Mouse (Mus musculus) midbrain, embryonic 16.5 days (tissue): ENCODE measurements at regions not wholly inside any gene's neighbourhood (a gene's known extent, or its start where the extent isn't known, plus 50 kb on each side); places are given as distances from the start of the nearest gene placed in this dataset.
A peak's percentile ranks its signal among the peaks of the same experiment; 100 is the strongest.

Experiments used
- ATAC-seq: fragments of 200-750 bp; cut with Nextera tagmentation; 2 replicates; pipeline ENCODE4 v1.8.0; 2017; ENCODE audit warnings: moderate TSS enrichment
- H3K27ac ChIP-seq: fragments of 300-500 bp; sonication (generic); 2 replicates; pipeline ENCODE4 v1.5.1; 2014; ENCODE audit warnings: mild to moderate bottlenecking, low read length, mixed read lengths
- H3K27me3 ChIP-seq: fragments of 300-500 bp; sonication (generic); 2 replicates; pipeline ENCODE4 v1.6.1; 2014; ENCODE audit warnings: low read depth, low read length, mixed read lengths; ENCODE audit not compliant: control insufficient read depth, insufficient read depth
- H3K36me3 ChIP-seq: fragments of 300-500 bp; sonication (generic); 2 replicates; pipeline ENCODE4 v1.6.1; 2014; ENCODE audit warnings: mild to moderate bottlenecking, low read length, moderate library complexity, mixed read lengths; ENCODE audit not compliant: control insufficient read depth, insufficient read depth
- H3K4me1 ChIP-seq: fragments of 300-500 bp; sonication (generic); 2 replicates; pipeline ENCODE4 v1.6.1; 2014; ENCODE audit warnings: mild to moderate bottlenecking, low read length, mixed read lengths; ENCODE audit not compliant: control insufficient read depth, insufficient read depth
- H3K4me2 ChIP-seq: fragments of 300-500 bp; sonication (generic); 2 replicates; pipeline ENCODE4 v1.6.1; 2014; ENCODE audit warnings: mild to moderate bottlenecking, low read length, mixed read lengths
- H3K4me3 ChIP-seq: fragments of 300-500 bp; sonication (generic); 2 replicates; pipeline ENCODE4 v1.5.1; 2014; ENCODE audit warnings: low read depth, mild to moderate bottlenecking, low read length, moderate library complexity, mixed read lengths
- H3K9ac ChIP-seq: fragments of 300-500 bp; sonication (generic); 2 replicates; pipeline ENCODE4 v1.6.1; 2014; ENCODE audit warnings: low read depth, low read length, mixed read lengths
- H3K9me3 ChIP-seq: fragments of 300-500 bp; sonication (generic); replicated peaks from 2 replicates; pipeline ENCODE4 v1.6.1; 2014; ENCODE audit warnings: mild to moderate bottlenecking, low read length, mixed read lengths; ENCODE audit not compliant: control insufficient read depth, poor library complexity, severe bottlenecking
- WGBS: fragments of 180-500 bp; shearing (Covaris S2); extraction: QIAGEN DNeasy Blood & Tissue Kit; methylation state at CpG from one replicate; pipeline ENCODE4 v1.1.7; 2014; 5-methylcytosine and 5-hydroxymethylcytosine counted together

- peak overlapping the region; percentile 23; the same call in 1 of the 2 replicates for H3K9ac ChIP-seq
- no peaks in the 10 kb centered on the region for H3K36me3 ChIP-seq
- peaks cover 8% of the 10 kb centered on the region for H3K4me1 ChIP-seq
- ATAC-seq, result no peak
- peak overlapping the region; percentile 41 for H3K4me2 ChIP-seq
- no peaks in the 10 kb centered on the region for H3K9me3 ChIP-seq
- no peaks in the 10 kb centered on the region for H3K27me3 ChIP-seq
- WGBS, result 10% methylated on average over 17 of the region's 17 CpGs
- H3K27ac ChIP-seq, result peak overlapping the region; percentile 31; the same call in 1 of the 2 replicates
- no peak overlapping the region; the same call in 1 of the 2 replicates for H3K4me3 ChIP-seq
Observed at GRCm38 (mm10) chr7:135889016-135889726, 173.0 kb upstream of the Mki67 start.

GRCm38 (mm10) chr7:135898876-135899275 lies 182.7 kb upstream of the Mki67 start:
- Histone ChIP-seq H3K9me3 (no peaks in the 10 kb centered on the region), H3K36me3 (no peaks in the 10 kb centered on the region), H3K9ac (no peak overlapping the region), H3K27me3 (no peaks in the 10 kb centered on the region), H3K4me2 (no peak overlapping the region), H3K4me3 (no peak overlapping the region), H3K4me1 (no peaks in the 10 kb centered on the region; the same call in 1 of the 2 replicates), H3K27ac (no peak overlapping the region)
- ATAC-seq, result no peak
- 87% methylated on average over 2 of the region's 2 CpGs for WGBS

- Histone ChIP-seq H3K9ac (no peak overlapping the region), H3K4me2 (no peak overlapping the region), H3K36me3 (no peaks in the 10 kb centered on the region), H3K4me3 (no peak overlapping the region), H3K9me3 (no peaks in the 10 kb centered on the region), H3K4me1 (no peaks in the 10 kb centered on the region; the same call in 1 of the 2 replicates), H3K27ac (no peak overlapping the region), H3K27me3 (no peaks in the 10 kb centered on the region)
- 87% methylated on average over 5 of the region's 5 CpGs for WGBS
- ATAC-seq, result no peak
Observed at GRCm38 (mm10) chr7:135899765-135900164, 183.6 kb upstream of the Mki67 start.

DNA sequence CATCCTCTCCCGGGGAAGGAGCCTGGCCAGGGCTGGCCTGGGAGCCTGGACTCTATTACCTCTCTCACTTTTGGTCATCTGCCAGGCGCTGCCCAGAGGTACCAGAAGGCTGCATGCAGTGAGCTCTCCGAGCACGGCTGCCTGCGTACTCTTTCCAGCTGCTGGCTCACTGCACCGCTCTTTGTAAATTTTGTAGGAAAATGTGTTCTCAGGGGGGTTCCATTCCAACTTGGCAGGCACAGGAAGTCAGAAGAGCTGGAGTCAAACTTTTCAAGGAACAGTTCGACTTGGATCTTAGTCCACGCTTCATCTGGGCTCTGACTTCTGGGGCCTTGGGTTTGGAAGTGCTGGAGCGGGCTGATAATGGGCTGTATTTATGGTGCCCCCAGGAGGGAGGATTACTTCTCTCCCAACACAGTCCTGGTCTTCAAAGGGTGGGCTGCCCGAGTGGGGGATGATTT lies 184.7 kb upstream of the Mki67 start:
- Histone ChIP-seq H3K27me3 (no peaks in the 10 kb centered on the region), H3K36me3 (no peaks in the 10 kb centered on the region), H3K9me3 (no peaks in the 10 kb centered on the region), H3K4me1 (no peaks in the 10 kb centered on the region; the same call in 1 of the 2 replicates), H3K9ac (no peak overlapping the region), H3K4me2 (no peak overlapping the region), H3K4me3 (no peak overlapping the region), H3K27ac (no peak overlapping the region)
- no peak for ATAC-seq
- WGBS, result 52% methylated on average over 10 of the region's 10 CpGs

DNA sequence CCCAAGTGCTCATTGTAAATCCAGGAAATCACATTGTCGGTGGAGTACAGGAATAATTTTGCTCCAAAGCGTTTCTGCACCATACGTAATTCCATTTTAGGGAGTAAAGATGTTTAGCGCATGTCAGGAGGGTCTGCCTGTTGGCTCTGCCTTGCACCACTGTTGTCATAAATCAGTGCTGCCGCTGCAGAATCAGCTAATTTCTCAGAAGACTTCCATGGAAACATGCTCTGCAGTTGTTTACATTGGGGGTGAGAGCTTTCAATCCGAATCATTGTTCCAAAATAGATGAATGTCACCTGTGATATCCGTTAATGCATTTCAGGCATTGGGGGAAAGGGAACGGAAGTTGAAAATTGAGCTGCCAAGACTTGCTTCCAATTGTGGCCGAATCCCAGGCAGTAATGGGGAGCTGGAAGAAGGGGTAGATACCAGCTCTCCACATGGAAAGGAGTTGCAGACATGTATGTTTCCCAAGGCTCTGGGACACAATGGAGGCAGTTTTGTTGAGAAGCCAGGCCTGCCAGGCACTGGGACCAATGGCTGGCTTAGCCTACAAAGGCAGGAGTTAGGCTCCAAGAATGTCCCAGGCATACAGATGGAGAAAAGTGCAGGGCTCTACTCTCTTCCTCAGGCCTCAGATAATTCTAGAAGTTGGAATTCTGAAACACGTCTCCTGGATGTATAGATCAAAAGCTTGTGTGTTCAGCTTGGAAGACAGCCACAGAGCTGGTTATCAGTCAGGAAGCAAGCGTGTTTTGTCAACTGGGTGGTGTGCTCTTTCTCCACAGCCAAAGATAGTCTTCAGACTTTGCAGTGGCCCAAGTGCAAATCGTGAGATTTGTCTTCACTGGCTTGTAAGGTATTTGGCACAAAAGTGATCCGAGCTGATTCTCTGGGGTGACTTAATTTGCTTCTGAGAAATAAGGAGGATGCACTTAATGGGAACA lies 186.2 kb upstream of the Mki67 start:
- Histone ChIP-seq H3K9ac (no peak overlapping the region), H3K27me3 (no peaks in the 10 kb centered on the region), H3K4me3 (no peak overlapping the region), H3K4me1 (no peaks in the 10 kb centered on the region; the same call in 1 of the 2 replicates), H3K9me3 (no peaks in the 10 kb centered on the region), H3K4me2 (no peak overlapping the region), H3K36me3 (no peaks in the 10 kb centered on the region), H3K27ac (no peak overlapping the region)
- ATAC-seq, result no peak
- 87% methylated on average over 13 of the region's 13 CpGs for WGBS

DNA sequence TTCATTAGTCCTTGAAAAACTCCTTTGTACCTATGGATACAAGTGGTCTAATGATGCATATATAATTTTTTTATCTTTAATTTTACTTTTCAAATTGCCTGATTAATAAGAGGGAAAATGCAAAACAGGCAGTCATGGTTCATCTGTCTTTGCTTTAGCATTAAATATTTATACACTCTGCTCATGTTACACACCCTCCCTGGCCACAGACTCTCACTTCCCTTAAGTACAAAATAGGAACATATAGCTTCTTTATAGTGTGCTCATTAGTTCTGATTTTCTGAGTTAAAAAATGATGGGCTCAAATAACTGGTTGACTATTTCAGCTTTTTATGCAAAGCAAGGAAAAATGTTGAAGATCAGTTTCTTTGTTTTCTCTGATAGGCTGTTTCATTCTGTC lies 195.2 kb upstream of the Mki67 start:
- no peaks in the 10 kb centered on the region for H3K27me3 ChIP-seq
- no peak for ATAC-seq
- no peak overlapping the region for H3K27ac ChIP-seq
- no peak overlapping the region for H3K9ac ChIP-seq
- no peaks in the 10 kb centered on the region for H3K36me3 ChIP-seq
- H3K4me3 ChIP-seq, result no peak overlapping the region
- no peaks in the 10 kb centered on the region for H3K4me1 ChIP-seq
- no peak overlapping the region for H3K4me2 ChIP-seq
- H3K9me3 ChIP-seq, result no peaks in the 10 kb centered on the region

GRCm38 (mm10) chr7:135913923-135914634 lies 197.9 kb upstream of the Mki67 start:
- Histone ChIP-seq H3K9ac (no peak overlapping the region), H3K4me2 (no peak overlapping the region), H3K27me3 (no peaks in the 10 kb centered on the region), H3K4me3 (no peak overlapping the region), H3K27ac (no peak overlapping the region), H3K4me1 (no peaks in the 10 kb centered on the region), H3K9me3 (no peaks in the 10 kb centered on the region), H3K36me3 (no peaks in the 10 kb centered on the region)
- ATAC-seq, result no peak
- 85% methylated on average over 3 of the region's 3 CpGs for WGBS

DNA sequence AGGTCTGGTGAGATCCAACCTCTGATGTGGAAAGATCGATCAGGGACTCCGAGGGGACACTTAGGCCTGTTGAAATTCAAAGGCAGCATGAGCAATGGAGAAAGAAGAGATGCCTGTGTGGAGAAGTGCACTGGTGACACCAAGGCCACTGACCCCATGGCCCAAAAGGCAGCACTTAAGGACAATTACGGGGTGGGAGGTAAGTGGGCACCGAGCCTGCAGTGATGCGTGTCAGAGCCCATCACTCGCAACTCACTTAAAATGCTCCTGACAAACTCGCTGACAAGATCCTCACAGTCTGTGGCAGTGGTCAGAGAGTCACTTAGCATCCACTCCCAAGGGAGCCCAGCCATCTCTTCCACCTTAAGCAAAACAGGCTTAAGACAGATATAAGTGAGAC lies 207.7 kb upstream of the Mki67 start:
- H3K9ac ChIP-seq, result no peak overlapping the region
- no peaks in the 10 kb centered on the region for H3K36me3 ChIP-seq
- H3K4me2 ChIP-seq, result no peak overlapping the region
- 81% methylated on average over 7 of the region's 7 CpGs for whole genome bisulfite sequencing
- H3K4me1 ChIP-seq, result no peaks in the 10 kb centered on the region
- H3K4me3 ChIP-seq, result no peak overlapping the region
- no peaks in the 10 kb centered on the region for H3K9me3 ChIP-seq
- no peak overlapping the region for H3K27ac ChIP-seq
- H3K27me3 ChIP-seq, result no peaks in the 10 kb centered on the region
- no peak for ATAC-seq
